8 mouse cellular contexts compared by ENCODE assay signal in the genomic region with DNA sequence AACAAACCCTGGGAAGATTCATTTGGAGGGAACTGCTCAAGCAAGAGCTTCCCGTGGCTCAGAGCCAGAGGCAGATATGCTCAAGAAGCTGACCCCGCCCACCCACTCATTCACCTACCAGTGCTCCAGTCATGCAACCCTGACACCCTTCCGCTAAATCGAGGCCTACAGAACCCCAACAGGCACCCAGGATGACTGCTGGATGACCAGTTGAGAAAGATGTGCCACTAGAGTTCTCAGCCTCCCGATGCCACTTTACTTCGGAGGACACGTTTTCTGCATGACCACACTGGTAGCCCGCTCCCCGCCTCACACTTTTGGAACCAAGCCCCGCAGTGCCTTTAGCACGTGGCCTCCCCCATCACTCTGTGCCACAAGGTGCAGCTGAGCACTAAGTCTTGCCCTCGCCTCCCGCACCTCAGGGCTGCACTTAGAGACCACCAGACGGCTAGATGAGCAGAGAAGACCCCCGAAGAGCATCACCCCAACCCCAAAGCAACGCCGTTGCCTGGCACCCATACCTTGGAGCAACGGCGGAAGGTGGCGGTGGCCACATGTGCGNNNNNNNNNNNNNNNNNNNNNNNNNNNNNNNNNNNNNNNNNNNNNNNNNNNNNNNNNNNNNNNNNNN. TPM values are rescaled to one million over a fixed set of nuclear protein-coding genes. Genes with fewer than 3 reads are reported as not detected.
DNase-seq lines count a peak whose midpoint lies in the region; ATAC-seq and TF ChIP-seq lines count a peak whose summit lies in the region.

No protein-coding gene starts in this region.

- ATAC-seq in lung, embryonic 14.5 days (ENCODE audit: insufficient read depth), result no peak; the same call in 1 of the 2 replicates
- no peak for ATAC-seq in limb, embryonic 12.5 days (ENCODE audit: insufficient number of reproducible peaks, insufficient read depth, low FRiP score, low TSS enrichment, low read depth)

- H3K9me3 ChIP-seq in lung, embryonic 14.5 days (ENCODE audit: low read depth, low read length), result no peaks in the 10 kb centered on the region
- H3K9me3 ChIP-seq in forebrain, embryonic 10.5 days, result no peaks in the 10 kb centered on the region
- no peaks in the 10 kb centered on the region for H3K9me3 ChIP-seq in limb, embryonic 12.5 days

- H3K4me3 ChIP-seq in lung, embryonic 14.5 days (ENCODE audit: low read depth, low read length), result peak overlapping the region; percentile 40
- peak overlapping the region; percentile 59 for H3K4me3 ChIP-seq in forebrain, embryonic 10.5 days
- peak overlapping the region; percentile 45 for H3K4me3 ChIP-seq in limb, embryonic 12.5 days (replicated peaks)

- H3K27me3 ChIP-seq in lung, embryonic 14.5 days (ENCODE audit: insufficient read depth, low read length), result peaks cover 27% of the 10 kb centered on the region
- H3K27me3 ChIP-seq in forebrain, embryonic 10.5 days (ENCODE audit: poor library complexity, severe bottlenecking), result peaks cover 44% of the 10 kb centered on the region
- peaks cover 47% of the 10 kb centered on the region for H3K27me3 ChIP-seq in limb, embryonic 12.5 days

- peak overlapping the region; percentile 44 for H3K9ac ChIP-seq in lung, embryonic 14.5 days
- peak overlapping the region; percentile 55 for H3K9ac ChIP-seq in limb, embryonic 12.5 days (replicated peaks)

- TF ChIP-seq CTCF in lung, embryonic 14.5 days (IDR thresholded peaks at IDR 0.05; ENCODE audit: low read depth), result no peak

- WGBS in lung, embryonic 14.5 days, result 27% methylated on average over 21 of the region's 21 CpGs
- WGBS in forebrain, embryonic 10.5 days, result 32% methylated on average over 21 of the region's 21 CpGs
- 27% methylated on average over 21 of the region's 21 CpGs for WGBS in limb, embryonic 12.5 days

- peak overlapping the region; percentile 78 for H3K4me2 ChIP-seq in lung, embryonic 14.5 days
- H3K4me2 ChIP-seq in limb, embryonic 12.5 days, result peak overlapping the region; percentile 84

- H3K36me3 ChIP-seq in lung, embryonic 14.5 days (ENCODE audit: insufficient read depth), result no peaks in the 10 kb centered on the region
- no peaks in the 10 kb centered on the region for H3K36me3 ChIP-seq in forebrain, embryonic 10.5 days (replicated peaks)
- H3K36me3 ChIP-seq in limb, embryonic 12.5 days, result no peaks in the 10 kb centered on the region

- DNase-seq in lung, embryonic 14.5 days, result peak; percentile 49
- DNase-seq in lung, postnatal 25 days (ENCODE audit: low spot score), result no peak
- DNase-seq in forebrain, embryonic 10.5 days (ENCODE audit: extremely low spot score, low spot score), result peak; percentile 20
- DNase-seq in retina, postnatal 1 day, result peak; percentile 36
- no peak for DNase-seq in spleen, adult 12 weeks (ENCODE audit: low spot score)
- DNase-seq in adrenal gland, adult (ENCODE audit: inconsistent age in 2 of 2, low spot score in 1 of 2), result no peak
- DNase-seq in lung, adult 18-20 months, result no peak

- H3K27ac ChIP-seq in lung, embryonic 14.5 days (ENCODE audit: low read depth), result no peak overlapping the region
- H3K27ac ChIP-seq in forebrain, embryonic 10.5 days, result peak overlapping the region; percentile 76
- no peak overlapping the region for H3K27ac ChIP-seq in limb, embryonic 12.5 days

- H3K4me1 ChIP-seq in lung, embryonic 14.5 days (ENCODE audit: insufficient read depth), result no peaks in the 10 kb centered on the region
- peaks cover 27% of the 10 kb centered on the region for H3K4me1 ChIP-seq in forebrain, embryonic 10.5 days
- peaks cover 15% of the 10 kb centered on the region for H3K4me1 ChIP-seq in limb, embryonic 12.5 days (replicated peaks)

RNA-seq across cellular contexts. Expression of gene Pcsk9, which starts 0.8 kb away (rescaled TPM):
- polyA plus RNA-seq in lung, embryonic 14.5 days (2014; fragmentation: Nextera tagmentation; extraction: Ambion mirVana), result 1.9 and 2.3 TPM in 2 replicates
- 5.9 and 6.9 TPM in 2 replicates for polyA plus RNA-seq in forebrain, embryonic 10.5 days (2016; fragmentation: Nextera tagmentation; extraction: Ambion mirVana)
- 1.9 and 2.2 TPM in 2 replicates for polyA plus RNA-seq in limb, embryonic 12.5 days (2016; fragmentation: Nextera tagmentation; extraction: Ambion mirVana)

RNA-seq across cellular contexts. Expression of gene Bsnd, which starts 28.8 kb away (rescaled TPM):
- not detected in 2 replicates for polyA plus RNA-seq in lung, embryonic 14.5 days (2014; fragmentation: Nextera tagmentation; extraction: Ambion mirVana)
- polyA plus RNA-seq in forebrain, embryonic 10.5 days (2016; fragmentation: Nextera tagmentation; extraction: Ambion mirVana), result not detected in 2 replicates
- polyA plus RNA-seq in limb, embryonic 12.5 days (2016; fragmentation: Nextera tagmentation; extraction: Ambion mirVana), result not detected in 2 replicates

Comparison
In these comparisons a context has a peak if more than half of its experiments do, and no peak if none do; other contexts are left out.
1. DNase-seq: peak in lung, embryonic 14.5 days (single experiment), forebrain, embryonic 10.5 days (single experiment) and retina, postnatal 1 day (single experiment); none in lung, postnatal 25 days (single experiment), spleen, adult 12 weeks (single experiment), adrenal gland, adult (0 of 2) and lung, adult 18-20 months (0 of 2).
2. Peak in every context shown above with its lines, with median percentiles within 50 percentile points of each other: H3K4me3 ChIP-seq.